Mouse (Mus musculus) liver, adult 2 months (tissue): ENCODE measurements at regions not wholly inside any gene's neighbourhood (a gene's known extent, or its start where the extent isn't known, plus 50 kb on each side); places are given as distances from the start of the nearest gene placed in this dataset.

Source experiments
- CTCF ChIP-seq: fragments of 200-500 bp; IDR thresholded peaks from 2 replicates; pipeline ENCODE4 v1.5.1; 2011; ENCODE audit warnings: low read depth, low read length, control low read depth
- POLR2A ChIP-seq: fragments of 200-500 bp; IDR thresholded peaks from 2 replicates; pipeline ENCODE4 v1.6.1; 2011; ENCODE audit warnings: low read length, control low read depth; ENCODE audit not compliant: insufficient read depth; ENCODE audit errors: extremely low read depth

GRCm38 (mm10) chr12:25617521-25617920, 520.6 kb upstream of the Id2 start:
- TF ChIP-seq CTCF, result no peak
- TF ChIP-seq POLR2A, result no peak
